Mouse (Mus musculus): Measurements from ENCODE around the gene Nme3. TPM values are rescaled to one million over a fixed set of nuclear protein-coding genes. Genes with fewer than 3 reads are reported as not detected.
A peak's percentile ranks its signal among the peaks of the same experiment; 100 is the strongest.

Gene Nme3
- polyA plus RNA-seq, 1 experiment from 2014 or later: 77.1 TPM

GRCm38 (mm10) chr17:24878531-24878930, 17.8 kb upstream of the Nme3 start:
- TF ChIP-seq CTCF (IDR thresholded peaks at IDR 0.05; ENCODE audit: low read depth): no peak
- 65% methylated on average over 8 of the region's 8 CpGs for WGBS
- Histone ChIP-seq H3K9ac (no peak overlapping the region), H3K27ac (ENCODE audit: low read depth) (peak overlapping the region; percentile 54; the same call in 1 of the 2 replicates), H3K4me1 (ENCODE audit: insufficient read depth) (no peaks in the 10 kb centered on the region), H3K4me2 (no peak overlapping the region), H3K4me3 (ENCODE audit: low read depth, low read length) (no peak overlapping the region), H3K27me3 (ENCODE audit: insufficient read depth, low read length) (no peaks in the 10 kb centered on the region), H3K9me3 (ENCODE audit: low read depth, low read length) (no peaks in the 10 kb centered on the region), H3K36me3 (ENCODE audit: insufficient read depth) (peaks cover 15% of the 10 kb centered on the region; the same call in 1 of the 2 replicates)
- ATAC-seq (ENCODE audit: insufficient read depth) (0 out of 2 replicates have a peak, but pooled peaks have one; percentile 19), DNase-seq (no peak)

GRCm38 (mm10) chr17:24881738-24882440, 14.4 kb upstream of the Nme3 start:
- Histone ChIP-seq H3K36me3 (ENCODE audit: insufficient read depth) (peaks cover 17% of the 10 kb centered on the region; the same call in 1 of the 2 replicates), H3K4me1 (ENCODE audit: insufficient read depth) (0 out of 2 replicates have a peak, but pooled peaks cover 4% of the 10 kb centered on the region), H3K9ac (no peak overlapping the region), H3K4me2 (no peak overlapping the region), H3K4me3 (ENCODE audit: low read depth, low read length) (no peak overlapping the region), H3K27ac (ENCODE audit: low read depth) (no peak overlapping the region), H3K27me3 (ENCODE audit: insufficient read depth, low read length) (no peaks in the 10 kb centered on the region), H3K9me3 (ENCODE audit: low read depth, low read length) (no peaks in the 10 kb centered on the region)
- DNase-seq (peak; percentile 50), ATAC-seq (ENCODE audit: insufficient read depth) (no peak)
- peak; percentile 69 for TF ChIP-seq CTCF (IDR thresholded peaks at IDR 0.05; ENCODE audit: low read depth)
- 45% methylated on average over 7 of the region's 7 CpGs for WGBS

DNA sequence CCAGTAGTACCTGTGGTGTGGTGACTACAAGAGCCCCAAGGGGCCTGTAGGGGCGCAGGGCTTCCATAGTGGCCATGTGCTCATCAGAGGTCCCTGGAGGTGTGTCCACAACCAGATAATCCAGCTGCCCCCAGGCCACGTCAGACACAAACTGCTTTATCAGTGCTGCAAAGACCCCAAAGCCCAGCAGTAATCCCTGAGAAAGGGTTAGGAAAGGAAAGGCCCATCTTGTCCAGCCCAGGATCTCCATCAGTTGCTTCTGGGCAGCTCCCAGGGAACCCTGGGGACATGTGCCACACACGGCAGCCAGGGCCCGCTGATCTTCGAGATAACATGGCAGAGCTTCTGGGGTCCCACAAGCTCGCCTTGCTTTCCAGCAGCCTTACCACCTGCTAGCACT, 11.9 kb upstream of the Nme3 start:
- Histone ChIP-seq H3K4me3 (ENCODE audit: low read depth, low read length) (no peak overlapping the region), H3K4me1 (ENCODE audit: insufficient read depth) (peaks cover 13% of the 10 kb centered on the region), H3K9ac (no peak overlapping the region), H3K36me3 (ENCODE audit: insufficient read depth) (peaks cover 28% of the 10 kb centered on the region), H3K4me2 (no peak overlapping the region), H3K9me3 (ENCODE audit: low read depth, low read length) (no peaks in the 10 kb centered on the region), H3K27me3 (ENCODE audit: insufficient read depth, low read length) (no peaks in the 10 kb centered on the region), H3K27ac (ENCODE audit: low read depth) (no peak overlapping the region)
- 84% methylated on average over 6 of the region's 6 CpGs for whole genome bisulfite sequencing
- TF ChIP-seq CTCF (IDR thresholded peaks at IDR 0.05; ENCODE audit: low read depth): no peak
- DNase-seq (no peak), ATAC-seq (ENCODE audit: insufficient read depth) (no peak)

GRCm38 (mm10) chr17:24885356-24886133, 10.8 kb upstream of the Nme3 start:
- DNase-seq (no peak), ATAC-seq (ENCODE audit: insufficient read depth) (no peak)
- no peak overlapping the region for H3K27ac ChIP-seq (ENCODE audit: low read depth)
- no peaks in the 10 kb centered on the region for H3K9me3 ChIP-seq (ENCODE audit: low read depth, low read length)
- 21% methylated on average over 22 of the region's 22 CpGs for WGBS
- peak overlapping the region; percentile 69 for H3K9ac ChIP-seq
- H3K4me2 ChIP-seq: peak overlapping the region; percentile 87
- H3K36me3 ChIP-seq (ENCODE audit: insufficient read depth): peaks cover 39% of the 10 kb centered on the region
- H3K27me3 ChIP-seq (ENCODE audit: insufficient read depth, low read length): no peaks in the 10 kb centered on the region
- no peak for TF ChIP-seq CTCF (IDR thresholded peaks at IDR 0.05; ENCODE audit: low read depth)
- peaks cover 13% of the 10 kb centered on the region for H3K4me1 ChIP-seq (ENCODE audit: insufficient read depth)
- H3K4me3 ChIP-seq (ENCODE audit: low read depth, low read length): peak overlapping the region; percentile 70

GRCm38 (mm10) chr17:24886134-24886931, 10.0 kb upstream of the Nme3 start, which contains the start of the genes Nubp2 and Spsb3:
Gene Nubp2, minus strand, starts transcription at chr17:24886349.
Gene Spsb3, plus strand, starts transcription at chr17:24886643.
- no peaks in the 10 kb centered on the region for H3K9me3 ChIP-seq (ENCODE audit: low read depth, low read length)
- WGBS: under 1% methylated on average over 69 of the region's 69 CpGs
- H3K4me3 ChIP-seq (ENCODE audit: low read depth, low read length): peak within 1 kb of the TSS; percentile 70

DNA sequence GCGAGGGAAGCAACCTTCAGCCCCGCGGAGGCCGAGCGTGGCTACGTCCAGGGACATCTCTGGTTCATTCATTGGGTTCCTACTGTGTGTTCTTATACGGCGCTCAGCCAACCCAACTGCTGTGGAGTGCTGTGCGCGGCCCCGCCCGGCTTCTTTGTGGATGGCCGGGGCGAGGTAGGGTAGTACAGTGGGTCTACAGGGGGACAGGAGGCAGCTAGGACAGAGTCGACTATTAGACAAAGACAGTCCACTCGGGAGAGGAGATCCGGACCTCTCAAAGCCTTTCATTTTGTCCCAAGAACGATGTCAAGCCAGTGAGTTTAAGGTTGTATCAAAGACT, 9.4 kb upstream of the Nme3 start:
- Histone ChIP-seq H3K9me3 (ENCODE audit: low read depth, low read length) (no peaks in the 10 kb centered on the region), H3K4me1 (ENCODE audit: insufficient read depth) (peaks cover 13% of the 10 kb centered on the region), H3K4me3 (ENCODE audit: low read depth, low read length) (peak overlapping the region; percentile 70), H3K4me2 (peak overlapping the region; percentile 88), H3K9ac (peak overlapping the region; percentile 82), H3K27me3 (ENCODE audit: insufficient read depth, low read length) (no peaks in the 10 kb centered on the region), H3K36me3 (ENCODE audit: insufficient read depth) (peaks cover 52% of the 10 kb centered on the region), H3K27ac (ENCODE audit: low read depth) (peak overlapping the region; percentile 9; the same call in 1 of the 2 replicates)
- under 1% methylated on average over 18 of the region's 18 CpGs for WGBS
- DNase-seq (no peak), ATAC-seq (ENCODE audit: insufficient read depth) (peak; percentile 24)
- no peak for TF ChIP-seq CTCF (IDR thresholded peaks at IDR 0.05; ENCODE audit: low read depth)

More at GRCm38 (mm10) chr17:24886134-24886931, 10.0 kb upstream of the Nme3 start, which contains the start of the genes Nubp2 and Spsb3:
- Histone ChIP-seq H3K36me3 (ENCODE audit: insufficient read depth) (peaks cover 46% of the 10 kb centered on the region), H3K4me1 (ENCODE audit: insufficient read depth) (peaks cover 13% of the 10 kb centered on the region), H3K9ac (peak within 1 kb of the TSS; percentile 82), H3K27ac (ENCODE audit: low read depth) (peak within 1 kb of the TSS; percentile 9; the same call in 1 of the 2 replicates), H3K27me3 (ENCODE audit: insufficient read depth, low read length) (no peaks in the 10 kb centered on the region), H3K4me2 (peak within 1 kb of the TSS; percentile 88)
- TF ChIP-seq CTCF (IDR thresholded peaks at IDR 0.05; ENCODE audit: low read depth): no peak
- peak; percentile 96 for ATAC-seq (ENCODE audit: insufficient read depth)
- DNase-seq: peak; percentile 100
